Mouse (Mus musculus) kidney, postnatal 4 days (tissue): ENCODE measurements at regions not wholly inside any gene's neighbourhood (a gene's known extent, or its start where the extent isn't known, plus 50 kb on each side); places are given as distances from the start of the nearest gene placed in this dataset.

Experiments used
- DNase-seq, 2 experiments: peaks; one replicate each; pipeline ENCODE4 v3.0.0; 2021; ENCODE audit warnings: mixed read lengths in 2 of 2

- DNase-seq: no peak
These were observed 145.1 kb downstream of the Pcdh10 start for GRCm38 (mm10) chr3:45523281-45523680.

DNA sequence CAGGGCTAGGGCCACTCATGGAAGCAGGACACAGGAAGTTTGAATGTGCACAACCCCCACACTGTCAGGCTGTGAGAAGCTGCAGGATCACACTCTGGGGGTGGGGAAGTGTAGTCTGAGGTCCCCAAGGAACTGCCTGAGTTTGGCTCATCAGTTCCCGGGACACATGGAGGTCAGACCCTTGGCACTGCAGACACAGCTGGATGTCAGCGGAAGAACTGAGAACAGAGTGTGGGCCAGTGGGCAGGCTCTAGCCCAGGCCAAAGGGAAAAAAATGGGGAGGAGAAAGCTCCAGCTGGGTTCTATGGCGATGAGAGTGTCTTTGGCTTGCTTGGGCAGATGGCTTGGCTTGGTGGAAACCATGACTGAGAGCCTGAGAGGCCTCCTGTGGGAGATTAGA lies 168.9 kb downstream of the Pcdh10 start:
- no peak for DNase-seq

DNA sequence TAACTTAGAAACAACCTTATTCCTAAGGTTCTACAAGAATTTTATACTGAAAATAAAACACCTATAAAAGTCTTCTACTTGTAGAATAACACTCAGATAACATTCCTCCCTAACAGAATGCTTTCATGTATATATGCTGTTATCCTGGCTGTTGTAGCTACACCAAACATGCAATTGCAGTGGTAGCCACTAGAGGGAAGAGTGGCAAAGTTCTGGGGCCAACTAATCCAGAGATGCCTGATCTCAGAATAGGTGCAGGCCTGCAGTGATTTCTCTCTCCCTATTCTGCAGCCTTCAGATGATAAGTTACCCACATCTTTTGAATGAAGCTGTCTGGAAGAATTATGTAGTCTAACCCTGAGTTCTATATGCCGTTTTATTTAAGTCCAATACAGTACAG lies 177.5 kb downstream of the Pcdh10 start:
- DNase-seq: peak; percentile 49 to 53

GRCm38 (mm10) chr3:45572995-45573394 lies 194.8 kb downstream of the Pcdh10 start:
- no peak for DNase-seq

DNA sequence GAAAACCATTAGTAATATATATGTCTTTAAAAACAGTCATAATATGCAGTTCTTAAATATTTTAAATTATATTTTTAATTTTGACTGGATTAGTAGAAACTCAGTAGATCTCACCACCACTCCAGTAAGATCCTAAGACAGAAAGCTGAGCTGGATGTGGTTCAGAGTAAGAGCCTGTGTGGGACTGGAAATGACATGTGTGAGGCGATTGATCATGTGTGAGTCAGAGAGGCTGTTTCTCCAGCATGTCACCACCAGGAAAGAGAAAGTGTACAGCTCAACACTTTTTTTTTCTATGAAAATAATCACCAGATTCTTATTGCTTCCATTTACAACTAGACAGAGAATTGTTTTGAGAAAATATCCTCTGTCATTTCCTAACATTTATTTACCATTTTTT lies 198.8 kb downstream of the Pcdh10 start:
- no peak for DNase-seq

GRCm38 (mm10) chr3:45593561-45593960 lies 215.4 kb downstream of the Pcdh10 start:
- no peak for DNase-seq

- no peak for DNase-seq
These were observed 224.1 kb downstream of the Pcdh10 start for GRCm38 (mm10) chr3:45602278-45602677.

DNA sequence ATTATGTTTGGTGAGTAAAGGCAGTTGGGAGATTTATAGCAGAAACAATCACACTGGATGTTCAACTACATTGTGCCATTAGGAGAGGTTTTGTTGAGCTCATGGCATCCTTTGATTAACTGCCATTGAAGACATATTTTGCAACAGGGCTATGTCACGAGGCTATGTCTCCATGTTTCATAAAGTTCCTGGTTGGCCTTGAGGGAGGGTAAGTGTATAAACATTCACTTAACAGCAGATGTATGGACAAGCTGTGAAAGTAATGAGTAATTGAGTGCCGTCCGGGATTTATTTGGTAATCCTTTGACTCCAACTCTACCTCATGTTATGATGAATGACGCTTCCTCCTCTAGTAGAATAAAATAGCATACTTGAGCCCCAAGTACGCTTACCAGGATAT lies 225.0 kb downstream of the Pcdh10 start:
- no peak for DNase-seq

DNA sequence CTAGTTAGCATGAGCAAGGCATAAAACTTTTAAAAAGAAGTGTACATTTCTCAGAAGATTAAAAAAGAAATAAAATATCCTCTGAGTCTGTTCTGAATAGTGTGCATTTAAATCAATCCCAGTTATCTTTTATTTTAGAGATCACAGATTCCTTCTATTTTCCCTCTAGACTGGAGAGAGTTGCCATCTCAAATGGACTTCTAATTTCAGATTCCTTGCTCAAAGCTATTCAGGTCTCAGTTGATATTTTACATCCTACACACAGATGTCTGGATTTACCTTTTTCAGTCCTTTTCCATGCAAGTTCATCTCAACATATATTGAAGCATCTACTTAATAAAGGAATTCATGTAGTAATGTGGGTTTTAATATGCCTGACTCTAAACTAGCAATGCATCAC lies 242.5 kb downstream of the Pcdh10 start:
- DNase-seq: no peak

- no peak for DNase-seq
These were observed 267.8 kb downstream of the Pcdh10 start for GRCm38 (mm10) chr3:45645856-45646450.

- no peak for DNase-seq
These were observed 271.2 kb downstream of the Pcdh10 start for GRCm38 (mm10) chr3:45649361-45649760.

DNA sequence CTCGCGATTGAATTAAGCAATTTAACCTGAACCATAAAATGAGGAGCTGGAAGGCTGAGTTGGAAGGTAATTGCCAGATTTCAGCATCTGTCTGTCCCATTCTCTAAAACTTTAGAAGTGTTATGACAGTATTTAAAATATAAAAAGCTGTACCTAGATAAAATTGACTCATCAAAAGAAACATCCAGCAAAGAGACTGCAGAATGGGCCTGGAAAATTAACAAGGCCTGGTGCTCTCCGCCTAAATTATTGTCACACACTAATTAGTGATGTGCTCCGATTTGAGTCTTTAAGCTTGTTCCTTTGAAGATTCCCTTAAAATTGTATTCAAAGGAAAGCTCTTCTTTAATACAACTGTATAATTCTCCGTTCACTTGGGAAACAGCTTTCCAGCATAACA lies 278.8 kb downstream of the Pcdh10 start:
- no peak for DNase-seq

DNA sequence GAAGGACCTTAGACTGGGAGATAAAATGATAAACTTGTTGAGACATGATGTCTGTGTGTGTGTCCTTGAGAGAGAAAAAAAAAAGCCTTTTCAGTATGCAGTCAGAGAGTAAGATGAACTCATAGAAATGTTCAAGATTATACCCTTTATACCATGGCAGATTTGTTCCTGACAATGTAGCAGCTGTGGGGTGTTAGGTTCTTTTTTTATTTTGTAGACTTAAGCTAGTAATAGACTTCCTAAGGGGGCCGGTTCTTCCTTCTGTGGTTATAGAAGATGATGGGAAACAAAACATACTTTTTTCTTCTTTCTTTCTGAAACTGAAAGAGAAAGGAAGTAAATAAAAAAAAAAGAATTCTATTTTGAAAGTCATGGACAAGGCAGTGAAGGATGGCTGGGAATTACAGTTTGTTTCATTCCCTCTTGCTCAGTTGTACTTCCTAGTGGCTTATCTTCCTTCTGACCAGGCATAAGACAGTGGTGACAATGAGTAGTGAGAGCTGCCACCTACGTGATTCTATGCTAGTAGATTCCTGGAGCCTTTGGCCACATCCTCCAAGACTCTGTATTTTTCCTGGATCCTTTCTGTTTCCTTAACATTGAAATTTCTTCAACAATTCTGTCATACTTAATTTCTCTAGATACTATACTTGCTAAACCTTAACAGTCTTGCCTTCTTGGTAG lies 280.0 kb downstream of the Pcdh10 start:
- DNase-seq: no peak

DNA sequence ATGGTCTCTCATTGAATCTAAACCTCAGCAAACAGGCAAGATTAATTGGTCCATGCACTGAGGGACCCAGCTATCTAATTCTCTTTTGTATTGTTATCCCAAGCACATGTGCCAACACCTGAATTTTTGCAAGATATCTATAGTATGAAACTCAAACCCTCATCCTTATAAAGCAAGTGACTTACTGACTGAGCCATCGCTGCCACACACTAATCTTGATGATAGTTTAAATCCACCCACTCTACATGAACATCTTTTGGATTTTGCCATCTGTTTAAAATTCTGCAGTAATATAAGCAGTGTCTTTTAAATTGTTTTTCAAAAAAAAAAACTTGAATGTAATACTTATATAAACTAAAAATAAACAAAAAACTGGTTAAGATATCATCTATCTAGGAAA lies 280.9 kb downstream of the Pcdh10 start:
- DNase-seq: no peak

GRCm38 (mm10) chr3:45670434-45670833 lies 292.2 kb downstream of the Pcdh10 start:
- no peak for DNase-seq

GRCm38 (mm10) chr3:45677672-45678071 lies 299.5 kb downstream of the Pcdh10 start:
- DNase-seq: no peak

DNA sequence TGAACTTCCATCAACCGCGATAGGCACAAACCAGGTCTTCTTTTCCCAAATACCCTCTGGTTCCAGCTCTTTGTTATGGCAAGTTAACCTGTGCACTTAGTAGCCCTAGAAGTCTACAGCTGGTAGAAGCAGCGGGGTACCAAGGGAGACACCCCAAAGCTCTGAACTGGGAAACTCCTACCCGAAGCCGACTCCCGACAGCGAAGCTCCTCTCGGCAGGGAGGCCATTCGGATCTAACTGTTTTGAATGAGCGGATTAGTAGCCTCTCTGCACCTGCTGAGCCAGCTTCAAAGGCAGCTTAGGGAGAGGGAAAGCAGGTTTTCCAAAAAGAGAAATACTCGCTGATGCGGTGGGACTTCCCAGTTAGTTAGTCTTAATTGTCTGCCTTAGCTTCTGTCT lies 303.2 kb downstream of the Pcdh10 start:
- DNase-seq: no peak

DNA sequence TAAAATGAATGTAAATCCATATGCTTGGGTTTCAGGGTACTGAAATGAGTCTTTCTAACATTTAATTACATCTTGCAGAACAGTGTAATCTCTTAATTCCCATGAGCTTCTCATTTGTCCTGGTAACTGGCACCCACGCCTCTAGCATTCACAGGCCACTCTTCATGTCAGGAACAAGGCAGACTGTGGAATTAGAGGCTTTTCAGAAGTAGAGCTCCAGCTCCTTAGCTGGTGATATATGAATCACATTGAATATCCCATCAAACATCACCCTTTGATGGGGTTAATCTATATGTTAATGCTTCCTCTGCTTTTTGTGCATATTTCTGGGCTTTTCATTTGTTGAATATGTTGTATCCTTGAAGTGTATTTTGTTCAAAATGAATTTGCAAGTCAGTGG lies 329.7 kb downstream of the Pcdh10 start:
- no peak for DNase-seq
